Mouse (Mus musculus) embryo, embryonic 9.5 days (tissue): ENCODE measurements around the gene Ing3.

Source experiments
- DNase-seq: peaks from one replicate; pipeline ENCODE4 v3.0.0-alpha.2; 2017; ENCODE audit errors: extremely low spot score

Ing3 gene

GRCm38 (mm10) chr6:22021315-22021714 is 71.9 kb downstream of the Ing3 start:
- DNase-seq = no peak

GRCm38 (mm10) chr6:22024168-22024567 is 74.8 kb downstream of the Ing3 start:
- no peak for DNase-seq
